39 mouse cellular contexts compared by ENCODE assay signal in the genomic region with DNA sequence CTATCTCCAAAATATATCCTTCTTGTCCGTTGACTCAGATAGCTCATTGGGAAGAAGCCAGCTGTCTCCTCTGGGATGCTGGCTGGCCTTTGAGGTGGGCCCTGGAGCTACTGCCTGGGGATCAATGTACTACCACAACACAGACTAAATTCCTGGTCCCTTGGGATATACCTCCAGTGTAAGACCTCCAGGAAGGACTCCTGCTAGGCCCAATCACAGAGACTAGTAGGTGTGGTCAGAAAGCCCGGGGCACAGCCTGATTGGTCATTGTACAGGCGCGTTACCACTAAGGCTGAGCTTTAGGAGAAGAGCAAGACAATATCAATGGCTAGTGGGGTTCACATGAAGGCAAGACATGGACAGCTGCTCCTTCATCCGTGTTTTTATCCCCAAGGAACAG. TPM values are rescaled to one million over a fixed set of nuclear protein-coding genes. Genes with fewer than 3 reads are reported as not detected.
"Had no signal": no experiment of that assay in that cellular context is flagged by ENCODE, and none has a peak within 500 bp of the region (broad histone marks: within the 10 kb centered on the region; RNA-seq: fewer than 3 reads in every experiment).

No protein-coding gene starts in this region.

- H3K27ac ChIP-seq: heart, embryonic 10.5 days; hindbrain, embryonic 13.5 days; hindbrain, embryonic 15.5 days; hindbrain, postnatal 0 days; kidney, embryonic 15.5 days; kidney, postnatal 0 days; layer of hippocampus, adult 2 months; left cerebral cortex, adult 2 months; limb, embryonic 10.5 days; limb, embryonic 12.5 days; liver, embryonic 13.5 days; liver, embryonic 15.5 days had no signal

- H3K4me3 ChIP-seq: heart, embryonic 10.5 days; heart, embryonic 12.5 days; hindbrain, embryonic 13.5 days; hindbrain, embryonic 15.5 days; kidney, embryonic 15.5 days; layer of hippocampus, adult 2 months; left cerebral cortex, adult 2 months; limb, embryonic 10.5 days; limb, embryonic 12.5 days; liver, embryonic 13.5 days; liver, embryonic 15.5 days had no signal

- H3K27me3 ChIP-seq: heart, embryonic 12.5 days; hindbrain, embryonic 13.5 days; hindbrain, embryonic 15.5 days; kidney, embryonic 15.5 days; limb, embryonic 12.5 days; liver, embryonic 13.5 days; liver, embryonic 15.5 days had no signal

- H3K4me2 ChIP-seq: heart, embryonic 12.5 days; hindbrain, embryonic 13.5 days; hindbrain, embryonic 15.5 days; kidney, embryonic 15.5 days; limb, embryonic 12.5 days; liver, embryonic 11.5 days; liver, embryonic 13.5 days; liver, embryonic 15.5 days had no signal

- H3K9me3 ChIP-seq: heart, embryonic 10.5 days; heart, embryonic 12.5 days; hindbrain, embryonic 13.5 days; hindbrain, embryonic 15.5 days; kidney, embryonic 15.5 days; limb, embryonic 10.5 days; limb, embryonic 12.5 days; liver, embryonic 13.5 days; liver, embryonic 15.5 days had no signal

- H3K36me3 ChIP-seq: heart, embryonic 10.5 days; heart, embryonic 12.5 days; hindbrain, embryonic 13.5 days; hindbrain, embryonic 15.5 days; kidney, embryonic 15.5 days; limb, embryonic 10.5 days; limb, embryonic 12.5 days; liver, embryonic 13.5 days; liver, embryonic 15.5 days had no signal

- ATAC-seq: hindbrain, postnatal 0 days; intestine, embryonic 16.5 days had no signal

- H3K9ac ChIP-seq: heart, embryonic 12.5 days; hindbrain, embryonic 13.5 days; hindbrain, embryonic 15.5 days; kidney, embryonic 15.5 days; limb, embryonic 12.5 days; liver, embryonic 13.5 days; liver, embryonic 15.5 days had no signal

- DNase-seq: gastrocnemius, postnatal 14 days; gastrocnemius, postnatal 36 days; heart, adult 18-20 months; heart, postnatal 10 days; kidney, adult 11 months; kidney, adult 2 months; kidney, adult 9 months; kidney, postnatal 14 days; kidney, postnatal 36 days; liver; liver, embryonic 13.5 days had no signal

- H3K4me1 ChIP-seq: heart, embryonic 10.5 days; heart, embryonic 12.5 days; hindbrain, embryonic 13.5 days; hindbrain, embryonic 15.5 days; kidney, embryonic 15.5 days; liver, embryonic 13.5 days; liver, embryonic 15.5 days had no signal

RNA-seq across cellular contexts. Expression of a gene that starts 57.6 kb away (rescaled TPM):
- total RNA-seq: gastrocnemius, adult 18-20 months; gastrocnemius, adult 8-10 months; gastrocnemius, postnatal 14 days; gastrocnemius, postnatal 36 days; heart, adult 18-20 months; heart, adult 8-10 months; heart, postnatal 10 days; heart, postnatal 25 days; hematopoietic stem cell, adult 5-6 weeks; hindbrain, postnatal 0 days; layer of hippocampus, adult 2 months; layer of hippocampus, postnatal 10 days; layer of hippocampus, postnatal 25 days; left cerebral cortex, adult 2 months; left cerebral cortex, postnatal 14 days; left cerebral cortex, postnatal 36 days had no signal
- polyA plus RNA-seq: heart, embryonic 10.5 days; heart, embryonic 12.5 days; heart, embryonic 14.5 days; heart, embryonic 16.5 days; hindbrain, embryonic 11.5 days; hindbrain, embryonic 13.5 days; hindbrain, embryonic 15.5 days; intestine, embryonic 14.5 days; intestine, embryonic 16.5 days; kidney, adult 2 months; kidney, embryonic 15.5 days; kidney, postnatal 0 days; limb, embryonic 10.5 days; limb, embryonic 12.5 days; limb, embryonic 14.5 days; liver, embryonic 11.5 days; liver, embryonic 13.5 days; liver, embryonic 15.5 days had no signal
